Mouse (Mus musculus): ENCODE results near the gene Matk.

Matk gene

GRCm38 (mm10) chr10:81304597-81305238 lies 52.0 kb downstream of the Matk start:
- DNase-seq (ENCODE audit: low read depth), result no peak

- no peak for DNase-seq (ENCODE audit: low read depth)
These were observed 52.9 kb downstream of the Matk start for GRCm38 (mm10) chr10:81305663-81306062.

- no peak for DNase-seq (ENCODE audit: low read depth)
These were observed 53.5 kb downstream of the Matk start for GRCm38 (mm10) chr10:81306173-81306668.

GRCm38 (mm10) chr10:81306837-81307682 lies 54.3 kb downstream of the Matk start:
- no peak for DNase-seq (ENCODE audit: low read depth)

- no peak for DNase-seq (ENCODE audit: low read depth)
These were observed 56.8 kb downstream of the Matk start for GRCm38 (mm10) chr10:81309571-81309970.

Measured in fibroblast of lung, adult 2 months (primary cell).